Mouse (Mus musculus) midbrain, embryonic 11.5 days (tissue): ENCODE data around the gene Vmn1r234. TPM values are rescaled to one million over a fixed set of nuclear protein-coding genes. Genes with fewer than 3 reads are reported as not detected.
"Not testable (repeated sequence)": the region's sequence is repeated elsewhere in the genome, so short reads cannot be mapped to it uniquely, and the experiment has no call there.

ENCODE experiments used
- ATAC-seq: fragments of 200-750 bp; cut with Nextera tagmentation; 2 replicates; pipeline ENCODE4 v1.8.0; 2017; ENCODE audit warnings: moderate TSS enrichment, moderate library complexity; ENCODE audit not compliant: low FRiP score
- DNase-seq: peaks from one replicate; pipeline ENCODE4 v3.0.0; 2015; ENCODE audit warnings: low spot score; ENCODE audit errors: missing footprints
- H3K27ac ChIP-seq: fragments of 300-500 bp; sonication (generic); 2 replicates; pipeline ENCODE4 v1.5.1; 2014; ENCODE audit warnings: low read depth, low read length
- H3K27me3 ChIP-seq: fragments of 300-500 bp; sonication (generic); 2 replicates; pipeline ENCODE4 v1.6.1; 2014; ENCODE audit warnings: mild to moderate bottlenecking, low read length, moderate library complexity, mixed read lengths; ENCODE audit not compliant: control insufficient read depth, insufficient read depth
- H3K36me3 ChIP-seq: fragments of 300-500 bp; sonication (generic); 2 replicates; pipeline ENCODE4 v1.6.1; 2014; ENCODE audit warnings: mild to moderate bottlenecking, low read length, moderate library complexity, mixed read lengths; ENCODE audit not compliant: control insufficient read depth, insufficient read depth
- H3K4me1 ChIP-seq: fragments of 300-500 bp; sonication (generic); 2 replicates; pipeline ENCODE4 v1.6.1; 2014; ENCODE audit warnings: low read length; ENCODE audit not compliant: control insufficient read depth, insufficient read depth
- H3K4me2 ChIP-seq: fragments of 300-500 bp; sonication (generic); 2 replicates; pipeline ENCODE4 v1.6.1; 2014; ENCODE audit warnings: mild to moderate bottlenecking, moderate library complexity
- H3K4me3 ChIP-seq: fragments of 300-500 bp; sonication (generic); 2 replicates; pipeline ENCODE4 v1.5.1; 2014; ENCODE audit warnings: low read depth, low read length
- H3K9ac ChIP-seq: fragments of 300-500 bp; sonication (generic); 2 replicates; pipeline ENCODE4 v1.6.1; 2014; ENCODE audit warnings: low read length
- H3K9me3 ChIP-seq: fragments of 300-500 bp; sonication (generic); 2 replicates; pipeline ENCODE4 v1.6.1; 2016; ENCODE audit warnings: low read length; ENCODE audit not compliant: control insufficient read depth
- WGBS: fragments of 180-500 bp; shearing (Covaris S2); extraction: QIAGEN DNeasy Blood & Tissue Kit; methylation state at CpG from one replicate; pipeline ENCODE4 v1.1.7; 2014; 5-methylcytosine and 5-hydroxymethylcytosine counted together
- microRNA-seq: library from miRNA; unstranded; fragments of <30 nt; microRNA quantifications from one replicate; pipeline ENCODE4, GENCODE M21; 2017
- polyA plus RNA-seq: library from polyadenylated mRNA; unstranded; fragments of >200 nt; fragmentation: Nextera tagmentation; extraction: Ambion mirVana; gene quantifications from 2 replicates; pipeline ENCODE4 v1.2.1, GENCODE M21; 2014

The Vmn1r234 gene
- not detected in 2 replicates for polyA plus RNA-seq

GRCm38 (mm10) chr17:21225787-21226186 lies at the start of gene Vmn1r234:
TSS of gene Vmn1r234 (plus strand) at chr17:21226087.
- no peak for DNase-seq
- H3K27me3 ChIP-seq = no peaks in the 10 kb centered on the region
- no peak within 1 kb of the TSS for H3K27ac ChIP-seq
- H3K9me3 ChIP-seq = no peaks in the 10 kb centered on the region; the same call in 1 of the 2 replicates
- no peak for ATAC-seq
- no peak within 1 kb of the TSS for H3K4me2 ChIP-seq
- no peaks in the 10 kb centered on the region for H3K4me1 ChIP-seq
- no peaks in the 10 kb centered on the region for H3K36me3 ChIP-seq
- WGBS = 76% methylated on average over 1 of the region's 1 CpGs
- H3K4me3 ChIP-seq = no peak within 1 kb of the TSS
- no peak within 1 kb of the TSS for H3K9ac ChIP-seq

- DNase-seq, H3K9me3 ChIP-seq, H3K4me2 ChIP-seq, H3K9ac ChIP-seq, H3K4me1 ChIP-seq, H3K4me3 ChIP-seq, H3K27me3 ChIP-seq, ATAC-seq, H3K36me3 ChIP-seq, H3K27ac ChIP-seq: not testable (repeated sequence)
- WGBS = 69% methylated on average over 1 of the region's 1 CpGs
Observed at GRCm38 (mm10) chr17:21211081-21211480, 14.8 kb upstream of the Vmn1r234 start.

GRCm38 (mm10) chr17:21231654-21232053 lies 5.8 kb downstream of the Vmn1r234 start:
- Histone ChIP-seq H3K4me1 (no peaks in the 10 kb centered on the region), H3K27ac (no peak overlapping the region), H3K9ac (no peak overlapping the region), H3K36me3 (no peaks in the 10 kb centered on the region), H3K9me3 (no peaks in the 10 kb centered on the region), H3K27me3 (no peaks in the 10 kb centered on the region), H3K4me2 (no peak overlapping the region), H3K4me3 (no peak overlapping the region)
- 29% methylated on average over 9 of the region's 9 CpGs for WGBS
- ATAC-seq = no peak
- DNase-seq = peak; percentile 92

DNA sequence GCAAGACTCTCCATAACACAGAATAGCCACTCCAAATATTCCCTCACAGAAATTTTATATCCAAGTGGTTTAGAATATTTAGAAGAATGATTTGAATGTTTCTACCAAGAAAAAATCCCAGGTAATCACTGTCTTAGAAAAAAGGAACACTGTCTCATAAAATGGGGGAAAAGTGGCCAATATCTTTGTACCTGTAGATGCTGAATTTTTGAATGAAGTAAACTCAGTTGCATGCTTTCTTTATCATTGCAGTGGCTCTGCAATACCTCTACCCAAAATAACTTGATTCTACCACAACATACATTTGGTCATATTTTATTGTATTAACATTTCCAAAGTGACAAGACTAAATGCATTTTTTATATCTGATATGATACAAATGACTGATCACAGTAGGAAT lies 30.2 kb downstream of the Vmn1r234 start, which contains the start of gene Vmn1r235:
Vmn1r235 (plus strand) TSS at position 301 of the 400 bp plus-strand sequence.
- Histone ChIP-seq H3K36me3 (no peaks in the 10 kb centered on the region), H3K4me2 (no peak within 1 kb of the TSS), H3K4me1 (no peaks in the 10 kb centered on the region), H3K27ac (no peak within 1 kb of the TSS), H3K9me3 (peaks cover 4% of the 10 kb centered on the region; the same call in 1 of the 2 replicates), H3K4me3 (no peak within 1 kb of the TSS), H3K27me3 (no peaks in the 10 kb centered on the region), H3K9ac (no peak within 1 kb of the TSS)
- DNase-seq = no peak
- no peak for ATAC-seq

- Histone ChIP-seq H3K9ac (no peak overlapping the region), H3K4me1 (no peaks in the 10 kb centered on the region), H3K9me3 (no peaks in the 10 kb centered on the region), H3K27ac (no peak overlapping the region), H3K36me3 (no peaks in the 10 kb centered on the region), H3K27me3 (no peaks in the 10 kb centered on the region), H3K4me2 (no peak overlapping the region), H3K4me3 (no peak overlapping the region)
- DNase-seq (peak; percentile 83), ATAC-seq (no peak)
- 9% methylated on average over 4 of the region's 4 CpGs for WGBS
Observed at GRCm38 (mm10) chr17:21272103-21272502, 46.2 kb downstream of the Vmn1r234 start.

GRCm38 (mm10) chr17:21282642-21283041 lies 56.8 kb downstream of the Vmn1r234 start, which contains the start of gene Vmn1r236:
TSS of gene Vmn1r236 (plus strand) at chr17:21282942.
- Histone ChIP-seq H3K27ac (no peak within 1 kb of the TSS), H3K27me3 (no peaks in the 10 kb centered on the region), H3K4me3 (no peak within 1 kb of the TSS), H3K36me3 (no peaks in the 10 kb centered on the region), H3K4me2 (no peak within 1 kb of the TSS), H3K4me1 (no peaks in the 10 kb centered on the region), H3K9ac (no peak within 1 kb of the TSS), H3K9me3 (no peaks in the 10 kb centered on the region)
- DNase-seq (no peak), ATAC-seq (no peak)
- 81% methylated on average over 3 of the region's 3 CpGs for WGBS

- Histone ChIP-seq H3K9ac (no peak overlapping the region), H3K36me3 (no peaks in the 10 kb centered on the region), H3K27me3 (no peaks in the 10 kb centered on the region), H3K27ac (no peak overlapping the region), H3K9me3 (no peaks in the 10 kb centered on the region), H3K4me3 (no peak overlapping the region), H3K4me1 (no peaks in the 10 kb centered on the region), H3K4me2 (no peak overlapping the region)
- no peak for DNase-seq
- no peak for ATAC-seq
Observed at GRCm38 (mm10) chr17:21284395-21284794, 58.5 kb downstream of the Vmn1r234 start.

Small RNA genes lying within 50 kb of the gene (microRNA-seq; reads per million reads assigned to microRNA genes)
- gene Gm26384 = not detected

Other genes with a start within 250 kb of the Vmn1r234 start
- not detected in 2 replicates for gene Vmn1r233, start 229.6 kb upstream of the Vmn1r234 start, polyA plus RNA-seq
- gene Zfp160, start 217.2 kb upstream of the Vmn1r234 start, polyA plus RNA-seq = 15.9 and 18.5 TPM in 2 replicates
- gene Vmn1r235, start 30.3 kb downstream of the Vmn1r234 start, polyA plus RNA-seq = not detected in 2 replicates
- not detected in 2 replicates for gene Vmn1r236, start 56.9 kb downstream of the Vmn1r234 start, polyA plus RNA-seq
- not detected in 2 replicates for gene Vmn1r237, start 85.8 kb downstream of the Vmn1r234 start, polyA plus RNA-seq
- 2.9 and 3.3 TPM in 2 replicates for gene Zfp677, start 157.7 kb downstream of the Vmn1r234 start, polyA plus RNA-seq
- gene Zfp54, start 197.1 kb downstream of the Vmn1r234 start, polyA plus RNA-seq = 2.3 and 3.6 TPM in 2 replicates
- gene Zfp51, start 224.3 kb downstream of the Vmn1r234 start, polyA plus RNA-seq = 16.7 TPM in 2 replicates